Mouse (Mus musculus) kidney, postnatal 0 days (tissue): ENCODE results near the gene Gm7138. TPM values are rescaled to one million over a fixed set of nuclear protein-coding genes. Genes with fewer than 3 reads are reported as not detected.

Source experiments
- ATAC-seq: fragments of 200-750 bp; cut with Nextera tagmentation; replicated peaks from 2 replicates; pipeline ENCODE4 v1.8.0; 2017; ENCODE audit warnings: low read depth, moderate number of reproducible peaks, moderate TSS enrichment, moderate library complexity; ENCODE audit not compliant: low FRiP score
- DNase-seq: peaks from one replicate; pipeline ENCODE4 v3.0.0-alpha.2; 2016; ENCODE audit warnings: low spot score
- H3K27ac ChIP-seq: fragments of 300-500 bp; sonication (generic); 2 replicates; pipeline ENCODE4 v1.5.1; 2014; ENCODE audit warnings: mild to moderate bottlenecking
- H3K27me3 ChIP-seq: fragments of 300-500 bp; sonication (generic); 2 replicates; pipeline ENCODE4 v1.6.1; 2014; ENCODE audit warnings: low read length, mixed read lengths; ENCODE audit not compliant: insufficient read depth
- H3K36me3 ChIP-seq: fragments of 300-500 bp; sonication (generic); 2 replicates; pipeline ENCODE4 v1.6.1; 2014; ENCODE audit warnings: low read length, mixed read lengths; ENCODE audit not compliant: insufficient read depth
- H3K4me1 ChIP-seq: fragments of 300-500 bp; sonication (generic); replicated peaks from 2 replicates; pipeline ENCODE4 v1.6.1; 2014; ENCODE audit warnings: antibody characterized with exemption, low read length, mixed read lengths; ENCODE audit not compliant: insufficient read depth
- H3K4me2 ChIP-seq: fragments of 300-500 bp; sonication (generic); 2 replicates; pipeline ENCODE4 v1.6.1; 2014; ENCODE audit warnings: mild to moderate bottlenecking, low read length, moderate library complexity, mixed read lengths
- H3K4me3 ChIP-seq: fragments of 300-500 bp; sonication (generic); replicated peaks from 2 replicates; pipeline ENCODE4 v1.5.1; 2014; ENCODE audit warnings: low read depth, low read length
- H3K9ac ChIP-seq: fragments of 300-500 bp; sonication (generic); 2 replicates; pipeline ENCODE4 v1.6.1; 2014; ENCODE audit warnings: low read depth, low read length
- H3K9me3 ChIP-seq: fragments of 300-500 bp; sonication (generic); replicated peaks from 2 replicates; pipeline ENCODE4 v1.6.1; 2016; ENCODE audit warnings: low read length, inconsistent platforms, mixed read lengths
- CTCF ChIP-seq: IDR thresholded peaks from 2 replicates; pipeline ENCODE4 v1.5.1; 2016; ENCODE audit warnings: antibody characterized with exemption, low read depth, mild to moderate bottlenecking, moderate library complexity
- WGBS: fragments of 180-500 bp; shearing (Covaris S2); extraction: QIAGEN DNeasy Blood & Tissue Kit; methylation state at CpG from one replicate; pipeline ENCODE4 v1.1.7; 2014; 5-methylcytosine and 5-hydroxymethylcytosine counted together
- polyA plus RNA-seq: library from polyadenylated mRNA; unstranded; fragments of >200 nt; fragmentation: Nextera tagmentation; extraction: Ambion mirVana; gene quantifications from 2 replicates; pipeline ENCODE4 v1.2.1, GENCODE M21; 2015

Gene Gm7138
- polyA plus RNA-seq, 1 experiment from 2014 or later, result not detected

DNA sequence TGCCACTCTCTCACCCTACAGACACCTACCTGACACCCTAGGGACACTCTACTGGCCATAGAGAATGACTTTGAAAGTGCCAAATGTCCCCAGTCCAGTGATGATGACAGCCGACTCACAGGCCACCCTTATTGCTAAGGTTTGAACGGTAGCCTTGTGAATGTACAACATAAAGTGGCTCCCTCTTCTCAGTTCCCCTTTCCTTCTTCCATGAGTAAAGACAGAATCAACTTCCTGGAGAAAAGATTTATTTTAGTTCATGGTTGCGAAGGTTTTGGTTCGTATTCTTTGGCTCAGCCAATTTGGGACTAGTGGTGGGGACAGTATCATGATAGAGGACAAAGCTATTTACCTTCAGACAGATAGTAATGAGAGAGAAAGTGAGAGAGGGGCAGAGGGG, 37.8 kb downstream of the Gm7138 start:
- WGBS, result 83% methylated on average over 4 of the region's 4 CpGs
- Histone ChIP-seq H3K4me1 (no peaks in the 10 kb centered on the region), H3K27me3 (no peaks in the 10 kb centered on the region), H3K36me3 (no peaks in the 10 kb centered on the region), H3K27ac (no peak overlapping the region), H3K4me3 (no peak overlapping the region), H3K9ac (no peak overlapping the region), H3K4me2 (no peak overlapping the region), H3K9me3 (no peaks in the 10 kb centered on the region)
- ATAC-seq (no peak), DNase-seq (no peak)
- no peak for TF ChIP-seq CTCF

DNA sequence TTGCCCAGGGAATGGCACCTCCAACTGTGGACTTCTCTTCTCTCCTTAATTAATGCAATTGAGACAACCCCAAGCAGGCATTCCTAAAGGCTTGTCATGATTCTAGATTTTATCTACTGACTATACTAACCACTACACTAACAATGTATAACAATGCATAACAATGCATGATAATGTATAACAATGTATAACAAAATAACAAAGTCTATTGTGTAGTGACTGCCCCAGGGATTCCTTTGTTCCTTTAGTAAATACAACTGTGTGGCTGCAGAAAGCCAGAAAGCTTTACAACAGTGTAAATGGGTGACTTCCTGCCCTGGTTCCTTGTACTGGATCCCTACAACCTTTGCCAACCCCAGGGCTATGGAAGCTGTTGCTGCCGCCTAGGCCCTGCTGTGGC, 40.8 kb downstream of the Gm7138 start:
- no peak for DNase-seq
- Histone ChIP-seq H3K4me3 (no peak overlapping the region), H3K4me2 (no peak overlapping the region), H3K4me1 (no peaks in the 10 kb centered on the region), H3K27me3 (no peaks in the 10 kb centered on the region), H3K9ac (no peak overlapping the region), H3K9me3 (no peaks in the 10 kb centered on the region), H3K36me3 (no peaks in the 10 kb centered on the region), H3K27ac (no peak overlapping the region)
- WGBS, result 91% methylated on average over 1 of the region's 1 CpGs
- no peak for TF ChIP-seq CTCF
- ATAC-seq, result no peak

DNA sequence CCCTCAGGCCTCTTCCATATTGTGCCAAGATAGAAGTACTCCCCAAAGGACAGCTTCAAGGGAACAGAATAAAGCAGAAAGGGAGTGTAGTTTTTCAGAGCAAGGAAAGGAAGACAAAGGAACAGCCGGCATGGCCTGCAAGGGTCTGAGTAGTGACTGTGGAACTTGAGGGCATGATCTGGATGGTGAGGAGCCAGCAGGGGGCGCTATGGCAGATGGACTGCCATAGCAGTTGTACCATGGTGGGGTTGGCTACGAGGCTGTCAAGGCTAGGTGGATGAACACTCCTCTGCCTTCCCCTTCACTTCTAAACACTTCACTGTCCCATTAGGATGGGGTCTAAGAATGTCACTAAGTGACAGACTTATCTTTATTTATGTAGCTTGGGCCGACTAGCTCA, 47.5 kb downstream of the Gm7138 start:
- H3K27ac ChIP-seq, result no peak overlapping the region
- H3K36me3 ChIP-seq, result no peaks in the 10 kb centered on the region
- no peaks in the 10 kb centered on the region for H3K4me1 ChIP-seq
- DNase-seq, result no peak
- no peak overlapping the region for H3K4me2 ChIP-seq
- WGBS, result 50% methylated on average over 4 of the region's 4 CpGs
- no peak for ATAC-seq
- H3K9me3 ChIP-seq, result no peaks in the 10 kb centered on the region
- H3K27me3 ChIP-seq, result no peaks in the 10 kb centered on the region
- H3K4me3 ChIP-seq, result no peak overlapping the region
- peak; percentile 41; the same call in 1 of the 2 replicates for TF ChIP-seq CTCF
- no peak overlapping the region for H3K9ac ChIP-seq

DNA sequence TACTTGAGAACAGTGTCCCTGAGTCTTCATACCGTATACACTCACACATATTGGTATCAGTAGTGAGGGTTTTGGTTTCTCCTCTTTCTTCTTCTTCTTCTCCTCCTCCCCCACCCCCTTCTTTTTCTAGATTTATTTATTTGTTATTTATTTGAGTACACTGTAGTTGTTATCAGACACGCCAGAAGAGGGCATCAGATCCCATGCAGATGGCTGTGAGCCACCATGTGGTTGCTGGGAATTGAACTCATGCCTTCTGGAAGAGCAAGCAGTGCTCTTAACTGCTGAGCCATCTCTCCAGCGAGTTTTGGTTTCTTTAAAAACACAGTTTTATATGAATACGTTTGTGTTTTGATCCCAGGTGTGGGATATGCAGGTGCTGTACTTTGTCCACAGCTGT, 48.5 kb downstream of the Gm7138 start:
- H3K4me2 ChIP-seq, result no peak overlapping the region
- no peaks in the 10 kb centered on the region for H3K27me3 ChIP-seq
- TF ChIP-seq CTCF, result peak; percentile 32
- DNase-seq (no peak), ATAC-seq (no peak)
- H3K27ac ChIP-seq, result no peak overlapping the region
- H3K4me1 ChIP-seq, result no peaks in the 10 kb centered on the region
- H3K9ac ChIP-seq, result no peak overlapping the region
- H3K9me3 ChIP-seq, result no peaks in the 10 kb centered on the region
- no peaks in the 10 kb centered on the region for H3K36me3 ChIP-seq
- WGBS, result 61% methylated on average over 4 of the region's 4 CpGs
- H3K4me3 ChIP-seq, result no peak overlapping the region

Other genes with a start within 250 kb of the Gm7138 start
- gene Itgb2, start 246.7 kb downstream of the Gm7138 start, polyA plus RNA-seq, result 1.4 and 1.6 TPM in 2 replicates
- 210 and 216 TPM in 2 replicates for gene Pttg1ip, start 195.2 kb downstream of the Gm7138 start, polyA plus RNA-seq
- 313 and 335 TPM in 2 replicates for gene Sumo3, start 170.8 kb downstream of the Gm7138 start, polyA plus RNA-seq
- gene Gm49325, start 170.7 kb downstream of the Gm7138 start, polyA plus RNA-seq, result 13.1 and 15.2 TPM in 2 replicates
- 51.4 and 53.5 TPM in 2 replicates for gene Ube2g2, start 154.7 kb downstream of the Gm7138 start, polyA plus RNA-seq
- gene Tspear, start 90.4 kb downstream of the Gm7138 start, polyA plus RNA-seq, result 0.41 and 0.43 TPM in 2 replicates
- not detected in 2 replicates for gene Gm19402, start 86.2 kb downstream of the Gm7138 start, polyA plus RNA-seq
- gene Gm9508, start 79.7 kb downstream of the Gm7138 start, polyA plus RNA-seq, result not detected in 2 replicates
- not detected in 2 replicates for gene Gm10272, start 70.3 kb downstream of the Gm7138 start, polyA plus RNA-seq
- not detected in 2 replicates for gene Gm10024, start 65.5 kb downstream of the Gm7138 start, polyA plus RNA-seq
- gene Gm10142, start 61.1 kb downstream of the Gm7138 start, polyA plus RNA-seq, result not detected in 2 replicates
- gene Krtap12-1, start 56.3 kb downstream of the Gm7138 start, polyA plus RNA-seq, result not detected in 2 replicates
- gene Gm10100, start 50.5 kb downstream of the Gm7138 start, polyA plus RNA-seq, result not detected in 2 replicates
- gene Gm18596, start 34.3 kb downstream of the Gm7138 start, polyA plus RNA-seq, result not detected in 2 replicates
- not detected in 2 replicates for gene Gm9736, start 25.6 kb downstream of the Gm7138 start, polyA plus RNA-seq
- gene Gm3233, start 17.3 kb downstream of the Gm7138 start, polyA plus RNA-seq, result not detected in 2 replicates
- gene Gm3238, start 5.6 kb downstream of the Gm7138 start, polyA plus RNA-seq, result not detected in 2 replicates
- gene Gm3250, start 5.6 kb upstream of the Gm7138 start, polyA plus RNA-seq, result not detected in 2 replicates
- not detected in 2 replicates for gene Gm7137, start 11.3 kb upstream of the Gm7138 start, polyA plus RNA-seq
- gene Gm9639, start 18.1 kb upstream of the Gm7138 start, polyA plus RNA-seq, result not detected in 2 replicates
- not detected in 2 replicates for gene Gm19668, start 22.2 kb upstream of the Gm7138 start, polyA plus RNA-seq
- not detected in 2 replicates for gene Gm9507, start 34.9 kb upstream of the Gm7138 start, polyA plus RNA-seq
- not detected in 2 replicates for gene Gm2696, start 37.7 kb upstream of the Gm7138 start, polyA plus RNA-seq
- gene Krtap10-4, start 50.2 kb upstream of the Gm7138 start, polyA plus RNA-seq, result not detected in 2 replicates
- gene Krtap10-10, start 59.0 kb upstream of the Gm7138 start, polyA plus RNA-seq, result not detected in 2 replicates
- not detected in 2 replicates for gene Gm36176, start 69.9 kb upstream of the Gm7138 start, polyA plus RNA-seq
- not detected in 2 replicates for gene Gm10318, start 75.9 kb upstream of the Gm7138 start, polyA plus RNA-seq
- gene Gm3285, start 85.0 kb upstream of the Gm7138 start, polyA plus RNA-seq, result not detected in 2 replicates
- 2.9 and 3.0 TPM in 2 replicates for gene Lrrc3, start 125.6 kb upstream of the Gm7138 start, polyA plus RNA-seq
- 0.20 and 0.40 TPM in 2 replicates for gene Trpm2, start 193.6 kb upstream of the Gm7138 start, polyA plus RNA-seq
- gene 1810043G02Rik, start 201.6 kb upstream of the Gm7138 start, polyA plus RNA-seq, result 29.8 and 32.0 TPM in 2 replicates
- 78.8 and 86.6 TPM in 2 replicates for gene Pfkl, start 233.1 kb upstream of the Gm7138 start, polyA plus RNA-seq